Mouse (Mus musculus) induced T-regulatory cell, adult 2 months (primary cell): Measurements from ENCODE around the gene Skap1.
A peak's percentile ranks its signal among the peaks of the same experiment; 100 is the strongest.

Experiments used
- DNase-seq: peaks from one replicate; pipeline ENCODE4 v3.0.0-alpha.2; 2012; ENCODE audit warnings: low read depth

Skap1 gene

GRCm38 (mm10) chr11:96622782-96623181, 158.4 kb downstream of the Skap1 start:
- DNase-seq, result peak; percentile 32

- DNase-seq, result no peak
Observed at GRCm38 (mm10) chr11:96624436-96624835, 160.0 kb downstream of the Skap1 start.

GRCm38 (mm10) chr11:96629775-96630174, 165.4 kb downstream of the Skap1 start:
- DNase-seq, result no peak

GRCm38 (mm10) chr11:96631521-96631920, 167.1 kb downstream of the Skap1 start:
- no peak for DNase-seq

GRCm38 (mm10) chr11:96637927-96638326, 173.5 kb downstream of the Skap1 start:
- no peak for DNase-seq

GRCm38 (mm10) chr11:96639805-96640204, 175.4 kb downstream of the Skap1 start:
- DNase-seq, result no peak

- peak; percentile 39 for DNase-seq
Observed at GRCm38 (mm10) chr11:96642173-96643140, 178.1 kb downstream of the Skap1 start.

GRCm38 (mm10) chr11:96644969-96645368, 180.6 kb downstream of the Skap1 start:
- no peak for DNase-seq

GRCm38 (mm10) chr11:96645538-96646037, 181.2 kb downstream of the Skap1 start:
- no peak for DNase-seq

GRCm38 (mm10) chr11:96651848-96652247, 187.5 kb downstream of the Skap1 start:
- DNase-seq, result no peak

- no peak for DNase-seq
Observed at GRCm38 (mm10) chr11:96653867-96654266, 189.5 kb downstream of the Skap1 start.

- DNase-seq, result no peak
Observed at GRCm38 (mm10) chr11:96658420-96658819, 194.0 kb downstream of the Skap1 start.

GRCm38 (mm10) chr11:96666924-96667323, 202.5 kb downstream of the Skap1 start:
- DNase-seq, result peak; percentile 80

GRCm38 (mm10) chr11:96668367-96668766, 204.0 kb downstream of the Skap1 start:
- DNase-seq, result no peak

GRCm38 (mm10) chr11:96673792-96674191, 209.4 kb downstream of the Skap1 start:
- DNase-seq, result no peak

GRCm38 (mm10) chr11:96674786-96675365, 210.5 kb downstream of the Skap1 start:
- DNase-seq, result no peak

GRCm38 (mm10) chr11:96678026-96678425, 213.6 kb downstream of the Skap1 start:
- no peak for DNase-seq

- DNase-seq, result no peak
Observed at GRCm38 (mm10) chr11:96679026-96679425, 214.6 kb downstream of the Skap1 start.

GRCm38 (mm10) chr11:96685381-96685780, 221.0 kb downstream of the Skap1 start:
- peak; percentile 60 for DNase-seq

- no peak for DNase-seq
Observed at GRCm38 (mm10) chr11:96686713-96687280, 222.4 kb downstream of the Skap1 start.

- DNase-seq, result no peak
Observed at GRCm38 (mm10) chr11:96692250-96692649, 227.9 kb downstream of the Skap1 start.

- DNase-seq, result no peak
Observed at GRCm38 (mm10) chr11:96693360-96693759, 229.0 kb downstream of the Skap1 start.

- DNase-seq, result no peak
Observed at GRCm38 (mm10) chr11:96694774-96695173, 230.4 kb downstream of the Skap1 start.
